Mouse (Mus musculus): ENCODE results near the gene Snx9. TPM values are rescaled to one million over a fixed set of nuclear protein-coding genes. Genes with fewer than 3 reads are reported as not detected.

Snx9 gene
- polyA plus RNA-seq, 1 experiment from 2014 or later = 21.1 TPM

DNA sequence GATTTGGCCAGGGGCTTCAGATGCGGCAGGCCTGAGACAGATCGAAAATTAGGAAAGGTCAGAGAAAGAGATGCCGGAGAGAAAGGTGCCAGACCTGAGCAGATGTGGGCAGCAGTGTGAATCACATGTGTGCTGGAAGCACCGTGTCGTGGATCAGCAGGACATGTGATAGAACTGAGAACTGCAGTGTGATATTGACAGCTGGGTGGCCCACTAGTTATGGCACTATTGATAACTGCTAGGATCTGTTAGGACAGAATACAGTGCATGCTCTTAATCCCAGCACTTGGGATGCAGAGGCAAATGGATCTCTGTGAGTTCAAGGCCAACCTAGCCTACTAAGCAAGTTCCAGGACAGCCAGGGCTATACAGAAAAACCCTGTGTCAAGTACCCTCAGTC lies 10.3 kb upstream of the Snx9 start:
- Histone ChIP-seq H3K4me3 (no peak overlapping the region), H3K27ac (no peak overlapping the region), H3K9me3 (replicated peaks) (no peaks in the 10 kb centered on the region), H3K36me3 (no peaks in the 10 kb centered on the region), H3K4me1 (replicated peaks) (peaks cover 13% of the 10 kb centered on the region), H3K9ac (no peak overlapping the region), H3K4me2 (no peak overlapping the region), H3K27me3 (no peaks in the 10 kb centered on the region)
- no peak for ATAC-seq (replicated peaks; ENCODE audit: insufficient number of reproducible peaks, insufficient read depth, low FRiP score, low read depth)
- 88% methylated on average over 5 of the region's 5 CpGs for WGBS

GRCm38 (mm10) chr17:5831257-5831806 lies 9.8 kb upstream of the Snx9 start:
- H3K9me3 ChIP-seq (replicated peaks) = no peaks in the 10 kb centered on the region
- H3K4me3 ChIP-seq = no peak overlapping the region
- no peaks in the 10 kb centered on the region for H3K27me3 ChIP-seq
- H3K27ac ChIP-seq = no peak overlapping the region
- no peaks in the 10 kb centered on the region for H3K36me3 ChIP-seq
- H3K4me1 ChIP-seq (replicated peaks) = peaks cover 13% of the 10 kb centered on the region
- no peak for ATAC-seq (replicated peaks; ENCODE audit: insufficient number of reproducible peaks, insufficient read depth, low FRiP score, low read depth)
- no peak overlapping the region for H3K9ac ChIP-seq
- H3K4me2 ChIP-seq = no peak overlapping the region
- WGBS = 93% methylated on average over 1 of the region's 1 CpGs

GRCm38 (mm10) chr17:5834166-5834565 lies 7.0 kb upstream of the Snx9 start:
- Histone ChIP-seq H3K9ac (no peak overlapping the region), H3K4me3 (no peak overlapping the region), H3K36me3 (no peaks in the 10 kb centered on the region), H3K4me1 (replicated peaks) (peaks cover 1% of the 10 kb centered on the region; the same call in 1 of the 2 replicates), H3K27me3 (no peaks in the 10 kb centered on the region), H3K9me3 (replicated peaks) (no peaks in the 10 kb centered on the region), H3K4me2 (no peak overlapping the region), H3K27ac (no peak overlapping the region)
- ATAC-seq (replicated peaks; ENCODE audit: insufficient number of reproducible peaks, insufficient read depth, low FRiP score, low read depth) = no peak
- 79% methylated on average over 3 of the region's 3 CpGs for WGBS

- Histone ChIP-seq H3K4me3 (no peak overlapping the region), H3K27ac (no peak overlapping the region), H3K9ac (no peak overlapping the region), H3K4me2 (no peak overlapping the region), H3K9me3 (replicated peaks) (no peaks in the 10 kb centered on the region), H3K36me3 (no peaks in the 10 kb centered on the region), H3K4me1 (replicated peaks) (peaks cover under 1% of the 10 kb centered on the region; the same call in 1 of the 2 replicates), H3K27me3 (no peaks in the 10 kb centered on the region)
- WGBS = 58% methylated on average over 3 of the region's 3 CpGs
- no peak for ATAC-seq (replicated peaks; ENCODE audit: insufficient number of reproducible peaks, insufficient read depth, low FRiP score, low read depth)
Observed at GRCm38 (mm10) chr17:5834798-5835328, 6.3 kb upstream of the Snx9 start.

- Histone ChIP-seq H3K4me2 (no peak overlapping the region), H3K27ac (0 out of 2 replicates have a peak overlapping the region, but pooled peaks have one; percentile 6), H3K36me3 (no peaks in the 10 kb centered on the region), H3K27me3 (no peaks in the 10 kb centered on the region), H3K4me1 (replicated peaks) (peaks cover 14% of the 10 kb centered on the region), H3K9ac (no peak overlapping the region), H3K4me3 (no peak overlapping the region), H3K9me3 (replicated peaks) (no peaks in the 10 kb centered on the region)
- 70% methylated on average over 5 of the region's 5 CpGs for WGBS
- no peak for ATAC-seq (replicated peaks; ENCODE audit: insufficient number of reproducible peaks, insufficient read depth, low FRiP score, low read depth)
Observed at GRCm38 (mm10) chr17:5839549-5840240, 1.4 kb upstream of the Snx9 start.

- peak; percentile 25; the same call in 1 of the 2 replicates for ATAC-seq (replicated peaks; ENCODE audit: insufficient number of reproducible peaks, insufficient read depth, low FRiP score, low read depth)
- Histone ChIP-seq H3K9ac (peak overlapping the region; percentile 97), H3K4me2 (peak overlapping the region; percentile 79), H3K27me3 (no peaks in the 10 kb centered on the region), H3K27ac (peak overlapping the region; percentile 100), H3K4me1 (replicated peaks) (peaks cover 18% of the 10 kb centered on the region), H3K9me3 (replicated peaks) (no peaks in the 10 kb centered on the region), H3K36me3 (no peaks in the 10 kb centered on the region), H3K4me3 (peak overlapping the region; percentile 95)
- 6% methylated on average over 31 of the region's 32 CpGs for WGBS
Observed at GRCm38 (mm10) chr17:5840550-5841127, 490 bp upstream of the Snx9 start.

- Histone ChIP-seq H3K4me2 (peak overlapping the region; percentile 79), H3K9ac (peak overlapping the region; percentile 97), H3K9me3 (replicated peaks) (no peaks in the 10 kb centered on the region), H3K4me3 (peak overlapping the region; percentile 95), H3K27me3 (no peaks in the 10 kb centered on the region), H3K27ac (peak overlapping the region; percentile 100), H3K4me1 (replicated peaks) (peaks cover 24% of the 10 kb centered on the region), H3K36me3 (no peaks in the 10 kb centered on the region)
- ATAC-seq (replicated peaks; ENCODE audit: insufficient number of reproducible peaks, insufficient read depth, low FRiP score, low read depth) = no peak
- under 1% methylated on average over 7 of the region's 7 CpGs for WGBS
Observed at GRCm38 (mm10) chr17:5841943-5842273, 779 bp downstream of the Snx9 start.

DNA sequence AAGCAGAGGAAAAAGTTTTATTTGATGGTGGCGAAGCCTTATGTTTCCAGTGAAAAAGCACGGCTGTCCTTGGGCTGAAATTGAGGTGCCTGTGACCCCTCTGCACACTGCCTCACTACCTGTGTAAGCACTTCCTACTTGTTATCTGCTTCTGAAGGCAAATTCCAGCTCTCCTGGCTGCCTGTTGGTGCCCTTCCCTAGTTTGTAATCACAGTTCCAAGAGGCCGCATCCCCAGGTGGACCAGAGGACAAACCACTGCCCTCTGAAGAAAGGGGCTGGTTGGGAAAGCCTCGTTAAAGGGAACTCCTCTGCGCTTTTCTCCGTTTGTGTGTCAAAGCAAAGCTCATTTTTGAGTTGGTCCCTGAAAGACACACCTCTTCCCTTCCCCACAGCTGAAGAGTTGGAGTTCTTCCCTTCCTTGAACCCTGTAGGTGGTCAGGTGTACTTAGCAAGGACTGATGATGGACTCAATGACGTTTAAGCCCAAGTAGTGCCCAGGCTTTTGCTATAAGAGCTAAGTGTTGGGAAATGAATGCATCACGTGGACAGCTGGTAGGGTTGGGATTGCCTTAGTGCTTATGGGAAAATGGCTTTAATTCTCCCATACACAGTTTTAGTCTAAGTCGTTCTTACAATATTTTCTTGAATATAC lies 2.0 kb downstream of the Snx9 start:
- no peak overlapping the region for H3K9ac ChIP-seq
- ATAC-seq (replicated peaks; ENCODE audit: insufficient number of reproducible peaks, insufficient read depth, low FRiP score, low read depth) = no peak

GRCm38 (mm10) chr17:5843641-5843990 lies 2.5 kb downstream of the Snx9 start:
- peaks cover 24% of the 10 kb centered on the region for H3K4me1 ChIP-seq (replicated peaks)

More for the DNA sequence above, 2.0 kb downstream of the Snx9 start:
- H3K36me3 ChIP-seq = no peaks in the 10 kb centered on the region
- H3K27me3 ChIP-seq = no peaks in the 10 kb centered on the region
- H3K27ac ChIP-seq = no peak overlapping the region
- no peaks in the 10 kb centered on the region for H3K9me3 ChIP-seq (replicated peaks)
- H3K4me3 ChIP-seq = no peak overlapping the region
- peaks cover 24% of the 10 kb centered on the region for H3K4me1 ChIP-seq (replicated peaks)
- peak overlapping the region; percentile 11 for H3K4me2 ChIP-seq
- 66% methylated on average over 9 of the region's 9 CpGs for WGBS

GRCm38 (mm10) chr17:5845376-5845775 lies 4.2 kb downstream of the Snx9 start:
- 73% methylated on average over 4 of the region's 4 CpGs for WGBS

More at GRCm38 (mm10) chr17:5843641-5843990, 2.5 kb downstream of the Snx9 start:
- Histone ChIP-seq H3K27me3 (no peaks in the 10 kb centered on the region), H3K9ac (no peak overlapping the region), H3K36me3 (no peaks in the 10 kb centered on the region), H3K4me2 (no peak overlapping the region), H3K27ac (no peak overlapping the region), H3K4me3 (no peak overlapping the region), H3K9me3 (replicated peaks) (no peaks in the 10 kb centered on the region)
- ATAC-seq (replicated peaks; ENCODE audit: insufficient number of reproducible peaks, insufficient read depth, low FRiP score, low read depth) = no peak
- 92% methylated on average over 7 of the region's 7 CpGs for WGBS

DNA sequence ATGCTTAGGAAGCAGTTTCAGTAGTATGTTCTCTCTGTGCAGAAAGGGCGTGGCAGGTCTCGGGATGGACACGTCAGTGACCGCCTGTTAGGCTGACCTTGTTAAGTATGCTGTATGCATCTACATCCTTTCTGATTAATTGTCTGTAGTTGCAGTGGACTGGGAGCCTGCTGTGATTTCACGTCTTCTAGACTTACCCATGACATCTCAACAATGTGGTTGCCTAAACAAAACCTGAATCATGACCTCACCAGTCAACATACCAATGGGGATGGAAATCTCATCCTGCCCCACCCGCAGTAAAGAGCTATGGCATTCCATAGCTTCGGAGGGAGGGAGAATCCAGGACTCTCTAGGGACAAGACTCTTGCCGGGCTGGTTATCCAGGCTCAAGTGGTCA lies 5.0 kb downstream of the Snx9 start:
- Histone ChIP-seq H3K9me3 (replicated peaks) (no peaks in the 10 kb centered on the region), H3K27ac (no peak overlapping the region), H3K9ac (no peak overlapping the region), H3K27me3 (no peaks in the 10 kb centered on the region), H3K4me3 (no peak overlapping the region), H3K36me3 (no peaks in the 10 kb centered on the region), H3K4me1 (replicated peaks) (peaks cover 33% of the 10 kb centered on the region), H3K4me2 (no peak overlapping the region)
- 46% methylated on average over 8 of the region's 8 CpGs for WGBS
- no peak for ATAC-seq (replicated peaks; ENCODE audit: insufficient number of reproducible peaks, insufficient read depth, low FRiP score, low read depth)

More at GRCm38 (mm10) chr17:5845376-5845775, 4.2 kb downstream of the Snx9 start:
- H3K4me1 ChIP-seq (replicated peaks) = peaks cover 35% of the 10 kb centered on the region
- H3K4me3 ChIP-seq = no peak overlapping the region
- H3K9ac ChIP-seq = no peak overlapping the region
- no peak overlapping the region for H3K4me2 ChIP-seq
- H3K27ac ChIP-seq = no peak overlapping the region
- no peaks in the 10 kb centered on the region for H3K36me3 ChIP-seq
- no peaks in the 10 kb centered on the region for H3K9me3 ChIP-seq (replicated peaks)
- no peak for ATAC-seq (replicated peaks; ENCODE audit: insufficient number of reproducible peaks, insufficient read depth, low FRiP score, low read depth)
- no peaks in the 10 kb centered on the region for H3K27me3 ChIP-seq
